Mouse (Mus musculus) layer of hippocampus, postnatal 14 days (tissue): ENCODE results near the gene C87436. TPM values are rescaled to one million over a fixed set of nuclear protein-coding genes. Genes with fewer than 3 reads are reported as not detected.
"Not testable (repeated sequence)": the region's sequence is repeated elsewhere in the genome, so short reads cannot be mapped to it uniquely, and the experiment has no call there.

Experiments used
- DNase-seq, 2 experiments: peaks; one replicate each; pipeline ENCODE4 v3.0.0; 2021 to 2022; ENCODE audit warnings: low spot score in 2 of 2, mixed read lengths in 1 of 2
- total RNA-seq, 2 experiments: library from RNA; stranded (reverse); gene quantifications; 2 replicates each; pipeline ENCODE4 v1.2.3; 2021

C87436 gene
- total RNA-seq, 2 experiments from 2014 or later, result 16.8 to 17.1 TPM

DNA sequence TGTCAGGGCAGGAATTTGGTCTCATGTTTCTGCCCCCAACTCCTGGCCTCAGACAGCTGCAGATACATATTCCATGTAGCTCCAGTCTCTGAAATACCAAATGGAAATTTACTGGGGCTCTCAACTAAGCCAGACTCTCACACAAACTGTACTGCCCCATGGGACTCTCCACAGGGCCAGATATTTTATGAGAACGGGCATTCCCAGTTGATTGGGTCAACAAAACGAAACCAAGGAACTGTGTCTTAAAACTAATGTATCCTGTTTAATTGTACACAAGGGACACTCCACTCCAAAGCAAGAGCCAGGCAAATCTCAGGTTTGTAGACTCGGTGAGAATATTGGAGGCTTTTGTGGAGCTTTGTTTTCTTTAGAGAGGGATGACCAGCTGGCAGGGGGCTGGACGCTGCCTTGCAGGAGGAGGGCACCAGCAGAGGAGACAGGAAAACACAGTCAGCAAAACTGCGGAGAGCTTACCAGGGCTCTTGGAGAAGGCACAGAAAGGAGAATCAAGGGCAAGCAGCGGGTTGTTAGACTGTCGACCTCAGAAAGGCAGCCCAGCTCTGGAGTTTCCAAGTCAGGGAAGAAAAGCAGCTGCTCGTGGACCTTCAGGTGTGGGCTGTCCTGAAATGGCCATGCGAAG lies 42.1 kb downstream of the C87436 start:
- peak in 1 of 2 experiments; percentile 14 for DNase-seq

DNA sequence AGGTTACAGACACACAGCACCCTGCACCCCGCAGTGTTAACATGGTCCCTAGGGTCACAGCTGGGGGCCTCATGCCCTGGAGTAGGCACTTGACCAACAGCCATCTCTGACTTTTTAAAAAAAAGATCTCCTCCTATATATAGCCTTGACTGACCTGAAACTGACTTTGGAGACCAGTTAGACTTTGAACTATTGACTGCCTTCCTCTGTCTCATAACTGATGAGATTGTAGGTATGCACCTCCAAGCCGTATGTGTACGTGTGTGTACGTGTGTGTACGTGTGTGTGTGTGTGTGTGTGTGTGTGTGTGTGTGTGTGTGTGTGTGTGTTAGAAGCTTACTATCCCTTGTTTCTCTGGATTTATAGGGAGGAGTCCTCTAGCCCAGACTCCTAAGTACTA lies 43.7 kb downstream of the C87436 start:
- DNase-seq, result no peak

DNA sequence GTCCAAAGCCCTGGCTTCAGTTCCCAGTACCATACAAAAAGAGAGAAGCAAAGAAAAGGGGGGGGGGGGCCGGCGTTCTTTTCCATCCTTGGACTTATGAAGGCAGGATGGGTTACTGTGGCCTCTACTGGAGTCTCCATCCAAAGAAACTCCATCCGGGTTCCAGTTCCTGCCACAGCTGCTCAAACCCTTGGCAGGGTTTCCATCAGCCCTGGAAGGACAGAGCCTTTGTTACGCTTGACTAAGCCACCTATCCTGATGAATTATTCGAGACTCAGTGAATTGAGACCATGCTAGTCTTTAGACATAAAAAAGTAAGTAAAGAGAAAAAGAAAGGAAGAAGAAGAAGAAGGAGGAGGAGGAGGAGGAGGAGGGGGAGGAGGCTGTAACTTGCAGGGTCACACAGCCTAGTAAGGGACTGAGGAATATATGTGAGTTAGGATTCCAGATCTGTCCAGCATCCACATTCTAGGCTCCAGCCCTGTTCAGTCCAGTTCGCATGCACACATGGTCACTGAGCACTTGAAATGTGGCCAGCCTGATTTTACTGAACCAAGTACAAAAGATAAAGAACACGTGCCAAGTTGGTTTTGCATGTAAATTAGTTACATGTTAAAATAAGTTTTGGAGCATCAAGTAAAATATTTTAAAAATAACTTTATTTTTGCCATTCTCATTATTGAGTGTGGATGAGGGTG lies 47.9 kb downstream of the C87436 start:
- DNase-seq, result no peak

DNA sequence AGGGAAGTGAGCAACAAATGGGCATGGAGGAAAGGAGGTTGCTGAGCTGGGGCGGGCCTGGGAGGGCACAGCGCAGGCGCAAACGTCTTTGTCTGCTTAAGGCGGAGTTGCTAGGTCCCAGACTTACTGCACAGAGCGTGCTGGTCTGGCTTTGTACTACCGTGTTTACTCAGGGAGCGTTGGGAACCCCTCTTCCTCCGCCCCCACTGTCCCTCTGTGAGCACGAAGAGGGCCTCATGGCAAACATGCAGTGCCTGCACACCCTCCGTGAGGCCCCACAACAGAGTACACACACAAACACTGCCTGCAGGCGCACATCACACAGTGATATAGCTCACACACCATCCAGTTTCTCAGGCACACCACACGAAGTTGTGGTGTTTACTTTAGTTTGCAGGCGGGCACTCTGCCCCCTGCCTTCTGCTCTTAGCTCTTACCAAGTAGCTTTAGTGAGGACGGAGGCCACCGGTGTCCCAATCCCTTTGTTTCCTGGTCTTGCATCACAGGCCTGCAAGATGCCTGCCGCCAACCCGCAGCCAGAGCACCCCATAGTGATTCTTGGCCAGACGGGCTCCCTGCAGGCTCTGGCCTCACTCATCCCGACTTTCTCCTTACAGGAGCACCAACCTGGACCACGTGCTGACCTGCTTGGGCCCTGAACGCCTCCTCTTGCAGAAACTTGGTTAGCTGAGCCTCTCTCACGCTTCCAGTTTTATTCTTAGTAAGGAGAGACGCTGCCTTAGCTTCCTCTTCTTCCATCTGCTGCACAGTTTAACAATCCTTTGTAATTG lies 49.4 kb downstream of the C87436 start:
- DNase-seq, result peak; percentile 69 to 74

DNA sequence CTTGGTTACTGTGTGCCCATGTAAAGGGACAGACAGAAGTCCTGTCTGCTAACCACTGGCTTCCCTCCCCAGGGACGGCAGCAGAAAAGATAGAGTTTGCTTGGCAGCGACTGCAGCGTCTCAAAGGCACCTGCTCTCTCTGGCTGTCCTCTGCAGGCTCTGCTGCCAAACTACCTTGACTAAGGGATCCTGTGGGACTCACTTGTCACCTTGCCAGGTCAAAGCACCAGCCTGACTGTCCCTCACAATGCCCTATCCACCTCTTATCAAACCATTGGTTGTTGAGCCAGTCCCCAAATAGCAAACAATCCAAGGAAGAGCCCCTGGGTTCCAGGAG lies 49.9 kb downstream of the C87436 start:
- no peak for DNase-seq

DNA sequence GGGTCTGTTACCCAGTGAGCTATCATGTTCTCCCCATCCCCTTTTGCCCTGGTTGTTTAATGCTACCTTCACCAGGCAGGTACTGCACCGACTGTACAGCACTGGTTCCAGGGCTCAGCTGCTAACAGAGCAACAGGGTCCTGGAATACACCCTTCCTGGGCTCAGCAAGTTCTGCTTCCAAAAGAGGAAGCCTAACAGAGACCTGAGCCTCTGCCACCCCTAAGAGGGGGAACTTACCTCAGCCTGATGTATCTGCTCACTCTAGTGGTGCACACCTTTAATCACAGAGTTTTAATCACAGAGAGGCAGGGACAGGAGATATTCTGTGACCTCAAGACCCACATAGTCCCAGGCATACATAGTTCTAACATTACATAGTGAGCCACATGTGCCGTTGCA lies 51.8 kb downstream of the C87436 start:
- no peak for DNase-seq

DNA sequence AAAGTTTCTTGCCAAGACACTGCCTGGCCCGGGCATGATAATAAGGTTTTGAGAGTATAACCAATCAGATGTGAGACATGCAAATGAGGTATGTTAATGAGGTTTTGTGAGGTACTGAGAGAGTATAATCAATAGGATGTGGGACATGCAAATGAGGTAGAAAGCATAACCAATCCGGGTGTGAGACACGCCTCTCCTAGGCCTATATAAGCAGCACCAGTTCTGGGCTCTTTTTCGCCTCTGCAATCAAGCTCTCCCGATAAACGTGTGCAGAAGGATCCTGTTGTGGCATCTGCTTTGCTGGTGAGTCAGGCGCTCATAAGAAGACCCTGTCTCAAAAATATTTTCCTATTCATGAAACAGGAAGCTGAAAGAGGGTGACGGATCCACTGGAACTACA lies 52.2 kb downstream of the C87436 start:
- not testable (repeated sequence) for DNase-seq

DNA sequence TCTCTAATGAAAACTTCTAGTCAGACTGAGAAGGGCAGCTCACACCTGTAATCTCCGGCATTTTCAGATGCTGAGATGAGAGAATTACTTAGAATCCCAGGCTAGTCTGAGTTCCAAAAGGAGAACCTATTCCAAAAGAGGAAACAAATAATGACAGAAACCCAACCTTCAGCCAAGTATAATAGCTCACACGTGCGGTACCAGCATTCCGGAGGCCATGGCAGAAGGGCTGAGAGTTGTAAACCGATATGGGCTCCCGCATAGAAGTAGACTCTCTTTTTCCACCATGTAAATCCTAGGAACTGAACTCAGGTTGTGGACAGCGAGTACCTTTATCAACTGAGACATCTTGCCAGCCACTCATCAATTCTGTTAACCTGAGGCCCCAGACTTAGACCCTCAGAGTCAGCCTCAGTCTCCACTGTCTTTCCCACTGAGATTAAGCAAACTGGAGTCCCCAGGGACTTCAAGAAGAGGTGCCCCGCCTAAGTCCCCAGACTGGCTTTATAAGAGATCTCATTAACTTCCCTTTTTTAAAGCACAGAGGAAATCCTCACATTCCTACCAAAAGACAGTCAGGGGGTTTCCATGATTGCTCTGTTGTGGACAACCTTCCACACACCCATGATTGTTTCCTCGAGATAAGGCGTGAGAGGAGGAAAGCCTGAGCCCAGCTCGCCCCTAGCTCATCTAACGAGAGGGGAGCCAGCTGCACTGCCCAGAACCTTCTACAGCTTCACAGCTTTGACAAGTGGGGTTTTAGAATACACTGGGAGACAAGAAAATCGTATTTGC lies 55.5 kb downstream of the C87436 start:
- DNase-seq, result no peak

DNA sequence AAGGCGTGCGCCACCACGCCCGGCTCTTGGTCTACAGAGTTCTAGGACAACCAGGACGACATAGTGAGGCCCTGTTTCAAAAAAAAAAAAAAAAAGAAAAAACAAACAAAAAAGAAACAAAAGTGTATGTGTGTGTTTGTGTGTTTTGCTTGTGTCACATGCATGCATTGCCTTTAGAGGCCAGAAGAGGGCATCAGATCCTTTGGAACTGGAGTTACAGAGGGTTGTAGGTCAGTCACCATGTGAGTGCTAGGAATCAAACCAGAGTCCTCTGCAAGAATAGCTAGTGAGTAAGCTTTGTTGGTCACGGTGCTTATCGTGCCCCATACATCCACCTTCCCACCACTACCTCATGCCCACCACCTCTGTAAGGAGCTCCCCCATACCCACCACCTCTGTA lies 56.6 kb downstream of the C87436 start:
- DNase-seq, result no peak

DNA sequence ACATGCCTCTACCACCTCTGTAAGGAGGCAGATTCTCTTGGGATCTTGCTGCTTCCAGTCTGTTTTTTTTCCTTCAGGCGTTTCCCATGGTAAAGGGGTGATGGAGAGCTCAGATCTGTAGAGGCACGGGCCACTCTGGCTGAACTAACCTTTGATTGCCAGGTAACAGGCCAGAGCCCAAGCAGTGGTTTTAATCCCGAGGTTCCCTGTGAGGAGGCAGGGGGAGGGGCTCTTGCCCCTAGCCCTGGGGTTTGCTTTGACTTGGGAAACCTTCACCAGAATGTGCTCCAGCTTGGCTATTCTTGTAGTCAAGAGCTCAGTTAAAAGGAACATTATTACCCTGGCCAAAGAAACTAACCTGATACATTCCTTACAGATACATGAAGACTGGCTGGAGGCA lies 57.5 kb downstream of the C87436 start:
- DNase-seq, result no peak

DNA sequence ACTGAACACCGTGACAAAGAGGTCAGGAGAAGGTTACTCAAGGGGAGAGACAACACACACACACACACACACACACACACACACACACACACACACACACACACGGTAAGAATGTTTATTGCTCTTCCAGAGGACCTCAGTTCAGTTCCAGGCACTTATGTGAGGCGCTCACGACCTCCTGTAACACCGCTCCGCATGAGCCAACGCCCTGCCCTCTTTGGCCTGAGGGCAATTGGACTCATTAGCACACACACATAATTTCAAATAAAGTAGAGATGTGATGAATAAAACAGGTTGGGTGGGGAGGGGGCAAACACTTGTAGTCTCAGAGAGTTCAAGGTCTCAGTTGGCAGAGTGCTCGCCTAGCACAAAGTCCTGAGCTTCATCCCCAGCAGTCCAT lies 58.0 kb downstream of the C87436 start:
- DNase-seq, result no peak

DNA sequence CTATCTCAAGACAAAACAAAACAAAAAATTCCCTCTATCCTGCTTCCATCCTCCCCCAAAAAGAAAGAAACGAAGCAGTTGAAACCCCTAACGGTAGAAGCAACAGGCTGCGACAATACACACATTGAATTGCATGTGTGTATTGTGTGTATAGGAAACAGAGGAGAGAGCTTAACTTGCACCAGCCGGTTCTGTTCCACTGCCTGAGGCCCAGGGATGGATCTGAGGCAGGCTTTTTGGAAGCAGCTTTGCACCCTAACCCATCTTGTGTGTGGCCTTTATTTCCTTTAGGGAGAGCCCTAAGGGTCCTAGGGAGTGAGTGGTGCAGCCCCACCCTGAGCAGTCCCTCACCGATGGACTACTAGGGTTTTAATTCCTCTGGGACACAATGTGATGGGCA lies 58.4 kb downstream of the C87436 start:
- DNase-seq, result no peak

DNA sequence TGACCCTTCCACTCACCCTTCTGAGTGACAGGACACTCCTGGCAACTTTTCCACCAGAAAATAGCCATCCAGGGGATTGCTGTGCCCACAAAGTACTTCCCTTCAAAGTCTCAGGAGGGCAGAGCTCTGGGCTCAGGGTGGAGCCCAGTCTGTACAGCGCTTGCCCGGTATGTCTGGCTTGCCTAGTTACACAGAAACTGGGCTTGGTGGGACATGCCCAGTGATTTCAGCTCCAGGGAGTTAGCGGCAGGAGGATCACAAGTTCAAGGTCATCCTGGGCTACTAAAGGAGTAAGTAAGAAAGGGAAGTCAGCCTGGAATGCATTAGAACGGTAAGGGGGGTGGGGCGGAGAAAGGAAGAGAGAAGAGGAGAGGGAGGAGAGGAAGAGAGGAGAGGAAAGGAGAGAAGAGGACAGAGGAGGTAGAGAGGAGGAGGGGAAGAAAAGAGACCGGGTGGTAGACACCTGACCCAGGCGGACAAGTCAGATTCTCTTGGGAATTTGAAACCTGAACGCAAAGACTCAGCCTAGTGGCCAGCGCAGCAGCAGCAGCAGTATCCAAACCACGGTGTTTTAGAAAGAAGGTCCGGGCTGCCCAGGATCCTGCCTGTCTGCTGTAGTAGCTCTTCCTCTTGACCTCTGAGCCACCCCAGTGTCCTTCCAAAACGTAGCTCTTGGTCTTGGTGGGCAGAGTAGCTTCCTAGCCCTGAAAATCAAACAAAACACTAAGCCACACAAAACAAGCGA lies 59.1 kb downstream of the C87436 start:
- no peak for DNase-seq

DNA sequence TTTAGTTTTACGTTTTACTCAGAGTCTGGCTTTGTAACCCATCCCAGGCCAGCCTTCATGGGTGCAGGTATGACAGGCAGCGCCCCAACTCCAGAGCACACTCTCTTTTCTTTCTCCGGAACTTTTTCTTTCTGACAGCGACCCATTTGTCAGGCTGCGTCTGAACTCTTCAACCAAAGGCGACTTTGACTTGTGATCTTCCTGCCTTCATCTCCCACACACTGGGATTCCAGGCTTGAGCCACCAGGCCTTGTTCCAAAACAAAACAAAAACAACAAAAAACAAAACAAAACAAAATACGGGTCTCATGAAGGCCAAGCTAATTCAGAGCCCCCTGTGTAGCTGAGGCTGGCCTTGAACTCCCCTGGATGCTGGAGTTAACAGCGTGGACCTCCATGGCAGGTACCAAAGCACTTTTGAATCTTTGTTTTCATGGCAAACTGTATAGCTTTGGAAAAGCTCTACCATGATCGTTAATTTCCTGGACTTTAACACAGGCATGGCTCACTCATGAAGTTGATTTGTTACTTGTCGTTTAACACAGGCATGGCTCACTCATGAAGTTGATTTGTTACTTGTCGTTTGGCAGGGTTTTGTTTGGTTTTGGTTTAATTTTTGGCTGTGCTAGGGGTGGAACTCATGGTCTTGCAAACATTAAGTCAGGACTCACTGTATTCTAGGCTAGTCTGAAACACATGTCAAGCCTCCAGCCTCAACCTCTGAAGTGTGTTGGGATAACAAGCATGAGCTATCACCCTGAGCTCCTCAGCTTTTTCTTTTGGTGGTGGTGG lies 60.0 kb downstream of the C87436 start:
- no peak for DNase-seq

DNA sequence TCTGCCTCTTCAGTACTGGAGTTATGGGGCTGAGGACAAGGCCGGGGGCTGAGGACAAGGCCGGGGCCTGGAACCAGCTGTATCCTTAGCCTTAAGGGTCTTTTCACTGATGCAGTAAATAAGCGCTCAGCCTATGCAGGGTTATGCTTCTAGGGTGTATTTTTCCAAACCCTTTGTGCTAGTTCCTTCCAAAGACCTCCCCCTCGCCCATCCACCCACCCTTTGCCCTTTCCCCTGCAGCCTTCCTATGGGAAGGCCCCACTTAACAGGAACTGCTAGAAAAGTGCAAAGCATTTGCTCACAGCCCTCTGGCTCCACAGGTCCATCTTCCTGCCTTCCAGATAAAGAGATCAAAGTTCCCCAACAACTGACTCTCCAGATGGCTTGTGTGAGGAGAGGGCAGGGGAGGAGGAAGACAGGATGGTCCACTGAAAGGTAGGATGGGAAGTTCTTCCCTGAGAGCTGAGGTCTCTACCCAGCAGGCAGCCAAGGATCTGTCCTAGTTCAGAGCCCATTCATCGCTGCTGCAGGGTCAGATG lies 61.5 kb downstream of the C87436 start:
- no peak for DNase-seq

DNA sequence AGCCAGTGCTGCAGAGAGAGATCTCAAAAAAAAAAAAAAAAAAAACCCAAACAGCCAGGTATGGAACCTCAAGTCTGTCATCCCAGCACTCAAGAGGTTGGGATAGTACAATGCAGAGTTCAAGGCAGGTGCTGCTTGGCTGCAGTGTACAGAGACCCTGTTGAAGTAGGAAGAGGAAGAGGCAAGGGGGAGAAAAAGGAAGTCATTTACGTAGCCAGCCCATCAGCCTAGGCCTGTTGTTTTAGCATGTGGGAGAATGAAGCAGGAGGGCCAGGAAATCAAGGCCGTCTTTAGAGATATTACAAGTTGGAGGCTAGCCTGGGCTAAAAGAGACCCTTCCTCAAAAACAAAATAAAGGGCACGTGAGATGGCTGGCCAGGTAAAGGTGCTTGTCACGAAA lies 65.3 kb downstream of the C87436 start:
- DNase-seq, result no peak

DNA sequence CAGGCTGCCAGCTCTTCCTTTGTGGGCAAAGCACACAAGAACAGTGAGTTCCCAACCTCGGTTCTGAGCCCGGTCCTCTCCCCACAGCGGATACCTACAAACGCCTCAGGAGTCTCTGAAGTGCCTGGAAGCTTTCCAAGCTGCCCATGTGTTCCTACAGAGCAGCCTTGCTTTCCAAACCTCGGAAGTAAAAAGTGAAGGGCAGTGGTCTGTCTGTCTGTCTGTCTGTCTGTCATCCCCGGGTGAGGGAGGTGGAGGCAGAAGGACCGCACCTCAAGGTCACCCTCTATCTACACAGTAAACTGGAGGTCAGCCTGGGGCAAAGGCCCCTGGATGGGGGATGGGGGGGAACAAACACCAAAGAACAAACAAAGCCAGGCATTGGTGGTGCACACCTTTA lies 67.5 kb downstream of the C87436 start:
- DNase-seq, result no peak

DNA sequence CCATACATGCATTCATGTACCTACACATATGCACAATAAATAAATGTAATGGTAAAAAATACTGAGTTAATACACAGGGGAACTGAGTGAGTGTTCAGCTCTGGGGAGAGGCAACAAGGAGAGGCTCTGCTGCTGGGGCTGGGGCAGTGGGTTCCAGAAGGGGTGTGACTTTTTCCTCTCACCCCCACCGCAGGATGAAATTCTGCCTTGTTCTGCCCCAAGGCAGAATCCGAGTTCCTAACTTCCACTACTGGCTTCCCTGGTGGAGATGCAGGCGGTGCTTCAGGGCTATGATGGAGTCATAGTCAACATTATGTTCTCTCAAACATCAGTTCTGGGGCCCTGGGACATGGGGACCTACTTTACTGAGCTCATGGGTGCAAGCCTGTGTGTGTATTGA lies 68.1 kb downstream of the C87436 start:
- DNase-seq, result no peak

DNA sequence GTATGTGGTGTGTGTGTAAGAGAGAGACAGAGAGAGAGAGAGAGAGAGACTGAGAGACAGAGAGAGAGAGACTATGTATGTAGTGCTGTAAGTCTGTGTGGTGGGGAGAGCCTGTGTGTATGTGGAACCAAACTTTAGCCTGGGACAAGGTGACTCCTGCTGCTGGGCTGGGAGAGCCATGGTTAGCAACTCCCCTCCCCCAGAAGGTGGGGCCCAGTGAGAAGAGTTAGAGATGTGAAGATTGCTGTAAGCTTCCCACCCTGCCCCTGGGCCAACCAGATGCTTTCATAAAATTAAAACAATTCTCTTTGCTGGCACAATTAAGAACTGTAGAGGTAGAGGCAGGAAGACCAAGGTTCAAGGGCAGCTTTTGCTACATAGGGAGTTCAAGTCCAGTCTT lies 68.9 kb downstream of the C87436 start:
- DNase-seq, result no peak

DNA sequence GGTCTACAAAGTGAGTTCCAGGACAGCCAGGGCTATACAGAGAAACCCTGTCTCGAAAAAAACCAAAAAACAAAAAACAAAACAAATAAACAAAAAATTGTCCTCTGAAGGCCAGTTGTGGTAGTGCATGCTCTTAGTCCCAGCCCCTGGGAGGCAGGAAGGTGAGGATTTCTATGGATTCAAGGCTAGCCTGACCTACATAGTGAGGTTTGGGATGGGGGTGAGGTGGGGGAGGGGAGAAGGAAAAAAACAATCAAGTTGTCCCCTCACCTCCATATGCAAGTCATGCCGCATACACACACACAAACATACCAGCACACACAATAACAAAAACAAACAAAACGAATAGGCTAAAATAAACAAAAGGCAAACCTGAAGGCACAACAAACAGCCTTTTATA lies 70.6 kb downstream of the C87436 start:
- no peak for DNase-seq
